Mouse (Mus musculus): ENCODE measurements around the gene Cass4.

DNA sequence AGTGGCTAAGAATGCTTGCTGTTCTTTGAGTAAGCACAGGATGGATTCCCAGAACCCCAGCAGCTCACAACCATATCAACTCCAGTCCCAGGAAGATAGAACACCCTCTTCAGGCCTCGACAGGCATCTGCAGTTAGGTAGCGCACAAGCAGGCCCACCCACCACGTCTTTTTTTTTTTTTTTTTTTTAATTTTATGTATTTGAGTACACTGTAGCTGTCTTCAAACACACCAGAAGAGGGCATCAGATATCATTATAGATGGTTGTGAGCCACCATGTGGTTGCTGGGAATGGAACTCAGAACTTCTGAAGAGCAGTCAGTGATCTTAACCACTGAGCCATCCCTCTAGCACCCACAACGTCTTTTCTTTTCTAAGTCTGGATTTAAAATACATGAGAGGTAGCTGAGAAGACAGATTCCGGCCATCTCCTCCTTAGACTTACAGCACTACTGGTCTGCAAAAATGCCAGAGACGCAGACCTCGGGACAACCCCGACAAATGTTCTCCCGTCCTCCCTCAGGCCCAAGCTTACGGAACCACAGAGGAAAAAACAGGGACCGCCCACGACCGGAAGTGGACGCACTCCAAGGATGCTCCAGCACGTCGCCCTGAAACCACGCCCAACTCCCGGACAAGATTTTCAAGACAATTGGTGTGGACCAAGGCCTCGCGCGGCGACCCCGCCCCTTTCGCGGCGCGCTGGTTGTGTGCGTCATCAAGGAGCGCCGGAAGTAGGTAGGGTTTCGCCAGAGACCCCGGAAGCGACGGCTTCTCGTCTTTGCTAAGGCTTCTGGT lies 46.4 kb downstream of the Cass4 start, which contains the start of gene Rtf2:
- TF ChIP-seq POLR2A (IDR thresholded peaks at IDR 0.05; ENCODE audit: extremely low read depth, insufficient read depth, low read length) (0 out of 2 replicates have a peak, but pooled peaks have one; percentile 48), CTCF (IDR thresholded peaks at IDR 0.05; ENCODE audit: low read depth, low read length) (no peak)

Data from liver, adult 2 months (tissue).